Mouse (Mus musculus) CH12.LX (cell line): Measurements from ENCODE around the gene Ptgdr2.

Experiments used
- CTCF ChIP-seq, 2 experiments: IDR thresholded peaks in 1 of 2; conservative IDR thresholded peaks in 1 of 2; 2 replicates each; pipeline ENCODE4 v1.5.1; 2011 to 2012; ENCODE audit warnings: low read depth in 2 of 2, low read length in 2 of 2, improper control_type of control experiment in 1 of 2, inconsistent platforms in 1 of 2, mild to moderate bottlenecking in 1 of 2, moderate library complexity in 1 of 2
- EP300 ChIP-seq: IDR thresholded peaks from 2 replicates; pipeline ENCODE4 v1.6.1; 2011; ENCODE audit warnings: low read length, improper control_type of control experiment
- MEF2A ChIP-seq: IDR thresholded peaks from 2 replicates; pipeline ENCODE4 v1.6.1; 2014; ENCODE audit warnings: low read depth, mild to moderate bottlenecking, inconsistent platforms, low read length, improper control_type of control experiment, borderline replicate concordance
- POLR2A ChIP-seq: IDR thresholded peaks from 2 replicates; pipeline ENCODE4 v1.6.1; 2011; ENCODE audit warnings: low read depth, mild to moderate bottlenecking, improper control_type of control experiment, low read length
- POLR2AphosphoS2 ChIP-seq: IDR thresholded peaks from 2 replicates; pipeline ENCODE4 v1.6.1; 2011; ENCODE audit warnings: low read depth, low read length, improper control_type of control experiment
- USF1 ChIP-seq: IDR thresholded peaks from 2 replicates; pipeline ENCODE4 v1.6.1; 2014; ENCODE audit warnings: low read depth, mild to moderate bottlenecking, inconsistent platforms, low read length, improper control_type of control experiment
- ZNF384 ChIP-seq: IDR thresholded peaks from 2 replicates; pipeline ENCODE4 v1.6.1; 2012; ENCODE audit warnings: low read depth, low read length, improper control_type of control experiment, inconsistent platforms

DNA sequence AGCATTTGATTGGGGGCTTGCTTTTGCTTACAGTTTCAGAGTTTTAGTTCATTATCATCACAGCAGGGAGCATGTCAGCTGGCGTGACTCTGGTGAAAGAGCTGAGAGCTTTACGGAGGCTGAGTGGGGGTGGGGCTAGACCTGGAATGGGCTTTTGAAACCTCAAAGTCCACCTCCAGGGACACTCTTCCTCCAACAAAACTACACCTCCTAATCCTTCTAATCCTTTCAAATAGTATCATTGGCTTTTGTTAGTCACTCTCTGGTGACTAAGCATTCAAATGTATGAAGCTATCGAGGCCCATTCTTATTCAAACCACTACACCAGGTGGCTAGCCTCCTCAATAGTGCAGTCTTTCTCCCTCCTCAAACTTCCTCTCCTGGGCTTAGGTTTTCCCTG, 35.7 kb downstream of the Ptgdr2 start:
- TF ChIP-seq EP300 (no peak), POLR2A (no peak), ZNF384 (no peak), POLR2AphosphoS2 (no peak), MEF2A (no peak), CTCF (conservative IDR thresholded peaks at IDR 0.05 in 1 of 2, IDR thresholded peaks at IDR 0.05 in 1 of 2; ENCODE audit: low read depth in 2 of 2, low read length in 2 of 2) (no peak), USF1 (no peak)
